Mouse (Mus musculus) urinary bladder, postnatal 25 days (tissue): ENCODE measurements around the gene Sass6.
A peak's percentile ranks its signal among the peaks of the same experiment; 100 is the strongest.

ENCODE experiments used
- DNase-seq: peaks from one replicate; pipeline ENCODE4 v3.0.0; 2022; ENCODE audit warnings: low spot score

Gene Sass6

DNA sequence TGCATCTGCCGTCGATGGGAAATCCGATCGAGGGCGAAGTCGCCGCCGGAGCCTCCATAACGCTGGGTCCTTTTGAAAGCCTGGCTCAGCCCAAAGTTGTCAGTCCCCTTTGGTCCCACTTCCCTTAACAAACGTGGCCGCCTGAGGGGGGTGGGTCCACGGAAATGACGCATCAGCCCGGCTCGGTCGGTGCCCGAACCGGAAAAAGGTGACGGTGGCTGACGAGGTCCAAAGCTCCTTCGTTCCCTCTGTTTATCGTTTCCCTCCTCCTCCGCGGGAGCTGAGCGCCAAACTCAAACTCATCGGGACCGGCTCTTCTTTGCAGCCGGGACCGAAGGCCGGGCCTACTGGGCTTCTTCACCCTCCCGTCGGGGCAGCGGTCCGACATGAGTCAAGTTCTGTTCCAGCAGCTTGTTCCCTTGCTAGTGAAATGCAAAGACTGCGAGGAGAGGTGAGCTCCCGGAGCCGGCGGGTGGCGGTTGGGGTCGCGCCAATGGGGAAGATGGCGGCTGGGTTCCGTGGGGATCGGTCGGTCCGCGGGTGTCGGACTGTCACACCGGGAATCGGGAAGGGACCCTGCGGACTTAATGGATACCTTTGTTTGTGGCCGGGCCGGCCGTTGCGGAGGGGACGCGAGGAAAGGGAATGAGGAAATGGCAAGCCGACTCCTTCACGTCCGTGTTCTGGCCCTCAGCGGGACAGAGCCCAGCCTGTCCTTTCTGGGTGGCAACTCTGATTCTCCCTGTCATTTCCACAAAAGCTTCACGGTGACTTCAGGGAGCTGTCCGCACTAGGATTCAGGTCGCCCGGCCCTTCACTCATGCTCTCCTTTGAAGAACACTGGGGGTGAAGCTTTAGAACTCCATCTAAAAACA, at the start of gene Sass6:
TSS of gene Sass6 (plus strand) at position 255 of the 875 bp plus-strand sequence.
- peak; percentile 98 for DNase-seq

DNA sequence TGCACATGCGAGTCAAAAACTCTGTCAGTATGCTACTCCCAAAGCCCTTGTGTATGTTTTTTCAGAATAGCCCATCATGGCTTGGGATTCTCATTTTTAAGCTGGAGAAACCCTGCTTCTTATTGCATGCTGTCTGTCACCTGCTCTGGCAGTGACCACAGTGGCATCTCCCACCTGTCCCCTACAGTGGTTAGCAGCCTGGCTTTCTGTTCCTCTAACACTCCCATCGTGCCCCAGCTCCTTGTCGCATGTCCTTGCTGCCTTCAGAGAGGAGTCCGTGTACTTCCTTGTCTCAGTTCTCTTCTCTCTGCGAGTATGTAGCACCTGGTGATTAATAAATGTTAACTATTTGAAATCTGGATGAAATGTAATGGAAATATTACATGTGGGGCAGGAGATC, 47.4 kb upstream of the Sass6 start:
- DNase-seq, result no peak

DNA sequence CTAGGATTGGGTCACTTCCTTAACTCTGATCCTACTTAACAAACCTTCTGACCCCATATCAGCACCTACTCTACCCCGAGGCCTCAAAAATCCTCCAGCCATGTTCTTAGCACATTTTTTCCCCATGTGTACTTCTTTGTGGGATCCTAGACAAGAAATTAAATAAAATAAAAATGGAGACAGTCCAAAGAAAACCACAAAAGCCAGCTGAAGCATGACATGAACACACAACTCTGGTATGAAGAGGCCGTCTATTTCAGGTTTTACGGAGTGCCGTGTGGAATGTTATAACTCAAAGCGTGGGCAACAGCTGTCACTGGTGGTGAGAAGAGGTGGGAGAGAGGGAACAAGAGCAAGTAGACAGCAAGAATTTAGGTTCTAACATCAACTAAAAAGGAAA, 43.4 kb upstream of the Sass6 start:
- DNase-seq, result no peak

DNA sequence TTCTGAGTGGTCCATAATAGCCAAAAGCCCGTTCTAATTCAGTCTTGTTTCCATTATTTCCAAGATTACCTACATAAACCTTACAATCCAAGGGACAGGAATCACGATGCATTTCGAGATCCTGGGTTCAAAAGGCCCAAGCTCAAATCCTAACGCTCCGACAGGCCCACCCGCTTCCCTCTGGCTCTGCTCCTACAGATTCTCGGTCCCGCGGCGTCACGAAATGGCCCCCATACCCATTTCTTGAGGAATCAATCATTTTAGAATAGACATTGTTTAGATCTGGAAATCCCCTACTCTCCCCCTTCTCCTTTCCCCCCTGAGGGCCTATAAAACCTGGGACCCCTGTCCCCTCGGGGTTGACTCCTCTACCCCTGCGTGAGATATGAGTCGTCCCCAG, 33.5 kb upstream of the Sass6 start:
- peak; percentile 8 for DNase-seq

- no peak for DNase-seq
Measured at GRCm38 (mm10) chr3:116562408-116563094, 32.2 kb upstream of the Sass6 start, which contains the start of gene Lrrc39. Gene Lrrc39, plus strand, starts transcription at chr3:116562973.

DNA sequence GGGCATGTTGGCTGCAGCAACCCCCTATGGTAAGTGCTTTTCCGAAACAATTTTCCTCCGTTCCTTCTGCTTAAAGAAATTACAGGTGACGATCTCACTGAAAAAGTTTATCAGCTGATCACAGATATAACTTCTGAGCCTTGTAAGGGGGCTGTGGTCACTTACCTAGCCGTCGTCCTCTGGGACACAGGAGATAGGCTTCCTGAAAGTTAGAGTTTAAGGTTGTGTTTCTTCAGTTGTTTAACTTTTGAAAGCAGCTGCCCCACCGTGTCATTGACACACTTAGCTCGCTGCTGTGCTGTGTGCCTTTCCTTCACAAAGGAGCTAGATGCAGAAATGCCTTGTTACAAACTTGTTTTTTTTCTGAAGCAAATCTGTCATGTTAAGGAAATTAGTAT, 31.7 kb upstream of the Sass6 start:
- no peak for DNase-seq

- no peak for DNase-seq
Measured at GRCm38 (mm10) chr3:116570628-116571027, 24.2 kb upstream of the Sass6 start.

DNA sequence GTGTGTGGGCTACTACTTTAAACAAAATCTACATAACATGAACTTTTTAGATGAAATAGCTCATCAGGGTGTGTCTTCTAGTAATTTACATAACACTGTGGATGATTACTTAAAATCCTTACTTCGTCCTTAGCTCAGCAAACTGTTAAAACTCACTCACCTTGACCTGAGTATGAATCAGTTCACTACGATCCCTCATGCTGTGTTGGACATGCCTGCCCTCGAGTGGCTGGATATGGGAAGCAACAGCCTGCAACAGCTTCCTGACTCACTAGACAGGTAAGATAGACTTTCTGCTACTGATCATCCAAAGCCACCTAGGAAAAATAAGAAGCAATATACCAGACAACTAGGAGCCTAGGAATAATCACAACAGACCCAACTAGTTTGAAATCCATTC, 17.5 kb upstream of the Sass6 start:
- DNase-seq, result no peak

DNA sequence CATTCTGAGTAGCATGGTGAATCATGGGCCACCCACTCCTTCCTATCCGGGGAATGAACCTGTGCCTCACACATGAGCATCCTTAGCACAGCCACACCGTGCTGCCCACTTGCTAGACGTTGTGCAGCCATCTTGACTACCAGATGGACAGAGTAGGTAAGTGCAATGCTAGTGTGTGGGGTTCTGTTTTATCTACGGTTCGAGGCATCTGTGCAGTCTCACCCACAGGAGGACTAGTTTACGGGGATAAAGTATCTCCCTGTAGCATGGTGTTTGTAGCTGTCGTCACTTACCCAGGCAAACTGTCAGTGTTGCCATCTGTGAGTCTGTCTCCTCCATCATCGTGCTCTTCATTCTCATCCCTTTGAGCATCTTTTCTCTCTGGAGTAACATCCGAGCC, 12.6 kb upstream of the Sass6 start:
- DNase-seq, result no peak

GRCm38 (mm10) chr3:116594076-116594727, 580 bp upstream of the Sass6 start:
- DNase-seq, result no peak

DNA sequence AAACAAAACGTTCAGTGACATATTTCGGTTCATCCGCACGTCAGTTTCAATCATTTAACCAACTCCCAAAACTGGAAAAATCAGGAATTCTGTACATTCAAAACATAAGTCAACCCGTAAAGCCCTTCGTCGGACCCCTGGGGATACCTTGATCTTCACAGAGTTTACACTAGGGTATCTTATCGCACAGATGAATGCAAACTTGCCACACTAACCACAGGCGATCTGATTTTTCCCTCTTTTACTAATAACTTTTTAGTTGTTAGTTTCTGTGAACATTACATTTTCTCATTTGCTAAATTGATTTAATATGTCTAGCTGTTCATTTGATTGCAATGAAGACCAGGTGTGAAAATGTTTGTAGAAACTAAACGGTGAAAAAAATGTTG, 815 bp downstream of the Sass6 start:
- DNase-seq, result no peak

GRCm38 (mm10) chr3:116599705-116600104, 4.9 kb downstream of the Sass6 start:
- DNase-seq, result no peak

GRCm38 (mm10) chr3:116601005-116601404, 6.2 kb downstream of the Sass6 start:
- DNase-seq, result no peak

DNA sequence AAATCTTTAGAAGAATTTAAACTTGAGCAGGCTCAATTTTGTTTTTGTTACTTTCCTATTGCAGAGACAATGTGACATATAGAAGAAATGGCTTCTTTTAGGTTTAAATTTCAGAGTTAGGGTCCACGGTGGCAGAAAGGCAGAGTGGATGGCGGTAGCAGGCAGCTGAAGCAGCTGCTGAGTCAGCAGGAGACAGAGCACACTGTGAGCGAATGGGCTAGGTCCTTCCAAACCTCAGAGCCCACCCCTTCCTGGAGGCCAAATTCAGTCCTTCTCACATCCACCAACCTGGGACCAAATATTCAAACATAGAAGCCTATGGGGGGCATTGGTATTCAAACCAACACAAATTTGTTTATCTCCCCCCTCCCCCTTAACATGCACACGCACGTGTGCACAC, 7.0 kb downstream of the Sass6 start:
- no peak for DNase-seq

- DNase-seq, result no peak
Measured at GRCm38 (mm10) chr3:116604570-116604969, 9.8 kb downstream of the Sass6 start.

DNA sequence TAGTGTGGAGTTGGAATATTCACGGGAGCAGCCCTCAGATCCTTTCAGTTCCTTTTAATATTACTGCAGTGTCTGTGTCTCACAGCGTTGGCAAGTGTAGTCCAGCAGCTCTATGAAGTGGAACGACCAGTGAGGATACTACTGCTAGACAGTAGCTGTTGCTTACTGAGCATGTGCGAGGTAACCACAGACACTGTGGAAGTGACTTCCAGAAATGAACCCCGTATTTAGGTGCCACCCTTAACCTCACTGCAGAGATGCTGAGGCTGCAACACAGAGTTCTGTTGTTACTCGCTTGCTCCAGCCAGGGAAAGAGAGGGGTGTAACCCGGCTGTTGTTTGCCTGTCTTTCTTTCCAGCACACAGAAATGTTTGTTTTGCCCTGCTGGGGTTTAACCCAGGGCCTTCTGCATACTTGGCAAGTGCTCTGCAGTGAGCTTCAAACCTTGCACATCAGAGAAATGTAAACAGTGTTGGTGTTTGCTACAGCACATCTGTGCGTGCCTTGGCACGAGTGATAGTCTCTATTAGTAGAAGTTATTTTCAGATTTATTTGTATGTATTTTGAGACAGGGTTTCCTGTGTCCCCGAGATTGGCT, 19.6 kb downstream of the Sass6 start, which contains the start of gene Trmt13:
TSS of gene Trmt13 (minus strand) at position 293 of the 598 bp plus-strand sequence.
- DNase-seq, result no peak

GRCm38 (mm10) chr3:116615318-116616068, 20.7 kb downstream of the Sass6 start:
- no peak for DNase-seq

- no peak for DNase-seq
Measured at GRCm38 (mm10) chr3:116618855-116619254, 24.1 kb downstream of the Sass6 start.

DNA sequence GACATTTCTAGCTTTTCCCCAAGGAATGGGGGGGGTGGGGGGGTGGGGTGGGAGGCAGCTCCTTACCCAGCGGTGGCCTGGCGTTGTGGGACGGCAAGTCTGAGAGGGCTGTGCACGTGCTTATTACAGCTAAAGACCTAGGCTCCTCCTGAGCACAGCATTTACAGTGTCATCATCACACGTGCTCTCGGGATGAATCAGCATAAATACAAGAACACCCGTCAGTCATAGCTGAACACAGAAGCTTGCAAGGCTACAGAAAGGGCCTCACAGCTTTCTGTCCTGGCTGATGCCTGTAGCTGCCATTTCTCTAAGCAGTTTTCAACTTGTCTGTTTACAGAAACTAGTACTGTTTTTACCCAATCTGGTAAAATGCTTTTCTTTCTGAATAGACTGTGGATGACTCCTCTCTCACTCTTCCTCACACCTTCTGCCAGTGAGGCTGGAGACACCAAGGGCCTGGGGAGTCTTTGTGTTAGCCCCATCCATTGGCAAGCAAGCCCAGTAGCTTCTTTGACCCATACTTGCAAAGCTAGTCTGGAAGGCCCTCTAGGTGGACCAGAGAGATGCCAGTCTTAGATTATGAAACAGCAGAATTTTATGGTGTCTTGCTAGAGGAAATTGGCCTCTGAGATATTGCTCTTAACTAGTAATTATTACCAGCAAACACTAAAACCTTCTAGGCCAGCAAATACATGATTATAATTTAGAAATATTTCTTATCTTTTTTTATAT, 26.0 kb downstream of the Sass6 start:
- no peak for DNase-seq

- DNase-seq, result no peak
Measured at GRCm38 (mm10) chr3:116622641-116623040, 27.9 kb downstream of the Sass6 start.

DNA sequence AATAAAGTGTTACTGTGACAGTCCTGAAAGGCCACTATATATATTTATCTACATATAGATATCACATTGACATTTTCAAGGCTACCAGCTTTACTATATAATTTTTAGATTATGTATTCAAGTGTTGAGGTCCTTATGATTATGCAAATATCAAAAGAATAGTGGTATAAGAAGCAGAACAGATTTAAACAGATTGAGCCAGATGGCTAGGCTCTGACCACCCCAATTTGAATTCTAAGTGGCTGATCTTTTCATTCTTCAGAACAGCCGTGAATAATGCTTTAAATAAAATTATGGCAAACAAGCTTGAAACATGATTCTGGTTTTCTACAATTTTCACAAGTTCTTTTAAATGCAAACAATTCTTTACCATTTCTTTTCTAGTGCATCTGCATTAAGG, 36.7 kb downstream of the Sass6 start:
- no peak for DNase-seq
